Mouse (Mus musculus) neural tube, embryonic 12.5 days (tissue): ENCODE data around the gene Kifc1. TPM values are rescaled to one million over a fixed set of nuclear protein-coding genes. Genes with fewer than 3 reads are reported as not detected.

Experiments used
- ATAC-seq: fragments of 200-750 bp; cut with Nextera tagmentation; 2 replicates; pipeline ENCODE4 v1.8.0; 2017; ENCODE audit warnings: low read depth, mild to moderate bottlenecking, moderate TSS enrichment, moderate library complexity; ENCODE audit not compliant: low FRiP score
- H3K27ac ChIP-seq: fragments of 300-500 bp; sonication (generic); 2 replicates; pipeline ENCODE4 v1.5.1; 2016
- H3K27me3 ChIP-seq: fragments of 300-500 bp; sonication (generic); replicated peaks from 2 replicates; pipeline ENCODE4 v1.6.1; 2016; ENCODE audit warnings: mild to moderate bottlenecking
- H3K36me3 ChIP-seq: fragments of 300-500 bp; sonication (generic); 2 replicates; pipeline ENCODE4 v1.6.1; 2016; ENCODE audit warnings: mild to moderate bottlenecking
- H3K4me1 ChIP-seq: fragments of 300-500 bp; sonication (generic); 2 replicates; pipeline ENCODE4 v1.6.1; 2016
- H3K4me2 ChIP-seq: fragments of 300-500 bp; sonication (generic); replicated peaks from 2 replicates; pipeline ENCODE4 v1.6.1; 2016; ENCODE audit warnings: mild to moderate bottlenecking
- H3K4me3 ChIP-seq: fragments of 300-500 bp; sonication (generic); 2 replicates; pipeline ENCODE4 v1.5.1; 2016
- H3K9ac ChIP-seq: fragments of 300-500 bp; sonication (generic); 2 replicates; pipeline ENCODE4 v1.6.1; 2016; ENCODE audit warnings: mild to moderate bottlenecking
- H3K9me3 ChIP-seq: fragments of 300-500 bp; sonication (generic); 2 replicates; pipeline ENCODE4 v1.6.1; 2016; ENCODE audit warnings: mild to moderate bottlenecking
- WGBS: fragments of 180-500 bp; shearing (Covaris S2); methylation state at CpG from one replicate; pipeline ENCODE4 v1.1.7; 2016; 5-methylcytosine and 5-hydroxymethylcytosine counted together
- polyA plus RNA-seq: library from polyadenylated mRNA; unstranded; fragments of >200 nt; fragmentation: Nextera tagmentation; extraction: Ambion mirVana; gene quantifications from 2 replicates; pipeline ENCODE4 v1.2.1, GENCODE M21; 2016

Kifc1 gene
- polyA plus RNA-seq, 1 experiment from 2014 or later, result 2.6 TPM

DNA sequence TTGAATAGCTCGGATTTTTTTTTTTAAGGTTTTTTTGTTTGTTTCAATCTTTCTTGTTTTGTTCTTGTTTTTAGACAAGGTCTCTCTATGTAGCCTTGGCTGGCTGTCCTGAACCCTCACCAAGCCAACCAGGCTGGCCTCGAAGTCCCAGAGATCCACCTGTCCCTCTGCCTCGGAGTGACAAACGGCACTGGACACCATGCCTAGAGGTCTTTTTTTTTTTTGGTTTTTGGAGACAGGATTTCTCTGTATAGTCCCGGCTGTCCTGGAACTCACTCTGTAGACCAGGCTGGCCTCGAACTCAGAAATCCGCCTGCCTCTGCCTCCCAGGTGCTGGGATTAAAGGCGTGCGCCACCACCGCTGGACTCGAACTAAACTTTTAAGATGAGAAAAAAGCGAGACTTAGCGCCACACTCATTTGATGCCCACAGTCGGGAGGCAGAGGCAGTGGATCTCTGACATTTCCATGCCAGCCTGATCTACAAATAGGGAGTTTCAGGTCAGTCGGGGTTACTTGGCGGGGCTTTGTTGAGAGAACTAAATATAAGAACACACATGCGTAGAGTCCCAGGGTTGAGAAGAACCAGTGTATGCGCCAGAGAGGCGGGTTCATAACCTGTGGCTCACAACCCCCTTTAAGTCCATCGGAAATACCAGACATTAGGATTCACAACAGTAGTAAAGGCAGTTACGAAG lies 37.9 kb upstream of the Kifc1 start:
- 61% methylated on average over 21 of the region's 21 CpGs for WGBS
- Histone ChIP-seq H3K27ac (no peak overlapping the region), H3K4me3 (peak overlapping the region; percentile 82), H3K27me3 (no peaks in the 10 kb centered on the region; the same call in 1 of the 2 replicates), H3K4me1 (peaks cover 21% of the 10 kb centered on the region), H3K9ac (peak overlapping the region; percentile 77), H3K4me2 (peak overlapping the region; percentile 98), H3K36me3 (peaks cover 31% of the 10 kb centered on the region), H3K9me3 (no peaks in the 10 kb centered on the region)
- ATAC-seq, result no peak

DNA sequence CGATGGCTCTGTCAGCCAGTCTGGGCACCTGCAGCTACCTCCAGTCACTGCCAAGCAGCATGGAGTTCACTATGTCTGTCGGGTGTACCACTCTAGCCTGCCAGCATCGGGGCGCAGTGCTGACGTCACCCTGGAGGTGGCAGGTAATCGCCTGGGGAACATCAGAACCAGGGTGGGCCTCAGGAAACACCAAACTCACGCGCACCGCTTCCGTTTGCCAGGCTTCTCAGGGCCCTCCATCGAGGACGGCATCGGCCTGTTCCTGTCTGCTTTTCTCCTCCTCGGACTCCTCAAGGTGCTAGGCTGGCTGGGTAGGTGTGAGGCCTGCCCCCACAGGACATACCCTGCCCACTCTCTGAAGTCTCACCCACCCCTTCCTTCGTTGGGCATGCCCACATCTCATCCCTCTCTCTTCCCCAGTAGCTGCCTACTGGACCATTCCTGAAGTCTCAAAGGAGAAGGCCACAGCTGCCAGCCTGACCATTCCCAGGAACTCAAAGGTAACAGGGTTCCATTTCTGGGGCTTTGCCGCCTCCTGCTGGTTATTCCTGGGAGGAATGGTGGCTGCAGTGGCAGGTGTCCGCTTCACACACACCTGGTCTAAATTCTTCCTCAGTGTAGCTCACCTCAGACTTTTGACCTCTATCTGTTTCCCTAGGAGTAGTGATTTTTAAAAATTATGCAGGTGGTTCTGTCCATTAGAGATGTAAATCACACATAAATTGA lies 35.9 kb upstream of the Kifc1 start:
- WGBS, result 79% methylated on average over 17 of the region's 17 CpGs
- Histone ChIP-seq H3K4me2 (no peak overlapping the region), H3K36me3 (peaks cover 14% of the 10 kb centered on the region; the same call in 1 of the 2 replicates), H3K4me1 (peaks cover 18% of the 10 kb centered on the region), H3K27me3 (no peaks in the 10 kb centered on the region; the same call in 1 of the 2 replicates), H3K9ac (no peak overlapping the region), H3K27ac (no peak overlapping the region), H3K4me3 (no peak overlapping the region), H3K9me3 (no peaks in the 10 kb centered on the region)
- no peak for ATAC-seq

GRCm38 (mm10) chr17:33925406-33926116 lies 35.1 kb upstream of the Kifc1 start:
- no peaks in the 10 kb centered on the region for H3K27me3 ChIP-seq
- no peak overlapping the region for H3K27ac ChIP-seq
- no peak overlapping the region for H3K4me2 ChIP-seq
- no peak overlapping the region for H3K4me3 ChIP-seq
- WGBS, result 81% methylated on average over 21 of the region's 21 CpGs
- H3K9me3 ChIP-seq, result no peaks in the 10 kb centered on the region
- H3K9ac ChIP-seq, result no peak overlapping the region
- H3K4me1 ChIP-seq, result peaks cover 10% of the 10 kb centered on the region
- H3K36me3 ChIP-seq, result peaks cover 14% of the 10 kb centered on the region; the same call in 1 of the 2 replicates
- no peak for ATAC-seq

DNA sequence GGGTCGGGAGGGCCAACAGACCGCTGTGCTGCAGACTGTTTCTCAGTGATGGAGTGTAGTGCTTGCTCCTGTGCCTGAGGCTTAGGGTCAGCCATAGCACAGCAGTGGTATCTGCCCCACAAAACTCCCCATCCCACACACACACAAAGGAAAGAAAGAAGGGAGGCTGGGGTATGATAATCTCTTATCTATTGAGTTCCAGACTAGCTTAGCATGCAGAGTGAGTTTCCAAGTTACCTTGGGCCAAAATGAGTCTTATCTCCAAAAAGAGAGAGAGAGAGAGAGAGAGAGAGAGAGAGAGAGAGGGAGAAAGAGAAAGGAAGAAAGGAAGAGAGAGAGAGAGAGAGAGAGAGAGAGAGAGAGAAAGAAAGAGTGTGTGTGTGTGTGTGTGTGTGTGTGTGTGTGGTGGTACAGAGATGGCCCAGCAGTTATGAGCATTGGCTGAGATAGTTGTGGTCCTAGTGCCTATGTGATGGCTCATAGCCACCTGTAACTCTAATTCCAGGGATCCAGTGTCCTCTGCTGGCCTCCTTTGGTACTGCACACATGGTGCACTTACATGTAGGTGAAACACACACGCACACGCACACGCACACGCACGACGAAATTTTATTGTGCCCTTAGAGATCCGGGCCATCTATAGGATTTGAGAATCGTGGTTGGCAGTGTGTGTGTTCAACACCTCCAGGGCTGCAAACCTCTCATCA lies 34.3 kb upstream of the Kifc1 start:
- Histone ChIP-seq H3K4me3 (no peak overlapping the region), H3K36me3 (peaks cover 14% of the 10 kb centered on the region; the same call in 1 of the 2 replicates), H3K9me3 (no peaks in the 10 kb centered on the region), H3K4me1 (peaks cover 14% of the 10 kb centered on the region), H3K27ac (no peak overlapping the region), H3K9ac (no peak overlapping the region), H3K4me2 (no peak overlapping the region), H3K27me3 (no peaks in the 10 kb centered on the region)
- WGBS, result 88% methylated on average over 10 of the region's 10 CpGs
- ATAC-seq, result no peak

DNA sequence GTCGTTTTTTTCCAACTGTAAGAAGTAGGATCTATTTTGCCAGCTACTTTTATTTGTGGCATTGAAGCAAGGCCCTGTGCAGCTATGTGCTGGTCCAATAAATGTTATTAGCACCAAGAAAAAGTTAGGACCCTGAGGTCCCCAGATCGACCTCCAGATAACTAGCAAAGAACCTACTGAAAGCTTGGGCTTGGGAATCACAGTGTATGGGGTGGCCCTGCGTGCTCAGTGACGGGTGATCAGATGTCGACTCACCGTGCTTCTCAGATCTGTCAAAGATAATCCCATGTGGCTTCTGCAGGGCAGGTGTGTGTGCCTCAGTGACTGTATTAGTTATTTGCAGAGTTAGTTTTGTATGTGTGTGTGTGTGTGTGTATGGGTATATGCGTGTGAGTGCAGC lies 30.9 kb upstream of the Kifc1 start:
- Histone ChIP-seq H3K4me3 (no peak overlapping the region), H3K4me2 (0 out of 2 replicates have a peak overlapping the region, but pooled peaks have one; percentile 88), H3K4me1 (peaks cover 29% of the 10 kb centered on the region), H3K9me3 (no peaks in the 10 kb centered on the region), H3K27ac (no peak overlapping the region), H3K36me3 (peaks cover 15% of the 10 kb centered on the region; the same call in 1 of the 2 replicates), H3K9ac (no peak overlapping the region), H3K27me3 (no peaks in the 10 kb centered on the region)
- ATAC-seq, result no peak
- 92% methylated on average over 7 of the region's 7 CpGs for WGBS

DNA sequence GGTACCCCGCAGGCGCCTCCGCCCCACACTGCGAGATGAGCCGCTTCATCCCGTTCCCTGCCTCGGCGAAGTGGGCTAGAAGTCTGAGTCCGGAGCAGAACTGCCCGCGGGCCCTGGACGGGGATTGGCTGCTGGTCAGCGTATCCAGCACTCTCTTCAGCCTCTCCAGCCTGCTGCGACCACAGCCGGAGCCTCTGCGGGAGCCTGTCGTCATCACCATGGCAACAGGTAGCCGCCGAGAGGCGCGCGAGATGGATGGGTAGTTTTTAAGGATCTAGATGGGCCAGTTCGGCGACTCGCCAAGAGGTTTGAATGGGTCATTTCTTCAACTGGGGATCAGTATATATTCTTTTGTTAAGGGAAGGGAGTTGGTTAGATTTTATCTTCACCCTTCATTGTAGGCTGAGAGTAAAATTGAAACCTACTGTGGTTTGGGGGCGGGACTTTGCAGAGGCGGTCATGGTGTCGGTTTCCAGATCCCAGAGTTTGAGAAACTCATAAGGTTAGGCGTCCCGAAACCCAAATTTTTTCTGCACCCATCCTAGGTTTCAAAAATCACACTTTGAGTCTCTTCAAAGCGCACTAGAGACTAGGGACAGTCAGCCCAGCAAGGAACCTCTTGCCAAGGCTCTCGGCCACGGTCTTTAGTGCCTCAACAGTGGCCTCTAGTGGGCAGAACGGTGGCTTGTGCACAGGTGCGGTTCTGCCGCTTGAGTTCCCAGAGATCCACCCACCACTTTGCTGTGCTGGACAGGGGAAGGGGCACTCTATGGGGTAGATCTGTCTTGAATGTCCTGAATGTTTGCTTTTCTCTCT lies 30.0 kb upstream of the Kifc1 start:
- ATAC-seq, result peak; percentile 22; the same call in 1 of the 2 replicates
- peaks cover 29% of the 10 kb centered on the region for H3K4me1 ChIP-seq
- H3K4me2 ChIP-seq, result peak overlapping the region; percentile 88
- no peaks in the 10 kb centered on the region for H3K9me3 ChIP-seq
- peak overlapping the region; percentile 67 for H3K9ac ChIP-seq
- 0 out of 2 replicates have a peak overlapping the region, but pooled peaks have one; percentile 27 for H3K27ac ChIP-seq
- no peaks in the 10 kb centered on the region for H3K27me3 ChIP-seq
- peaks cover 8% of the 10 kb centered on the region; the same call in 1 of the 2 replicates for H3K36me3 ChIP-seq
- peak overlapping the region; percentile 49 for H3K4me3 ChIP-seq
- WGBS, result under 1% methylated on average over 36 of the region's 36 CpGs

GRCm38 (mm10) chr17:33919351-33920281 lies 29.2 kb upstream of the Kifc1 start:
- no peak for ATAC-seq
- H3K27me3 ChIP-seq, result no peaks in the 10 kb centered on the region
- H3K9me3 ChIP-seq, result no peaks in the 10 kb centered on the region
- WGBS, result under 1% methylated on average over 52 of the region's 52 CpGs
- peak overlapping the region; percentile 67 for H3K9ac ChIP-seq
- H3K27ac ChIP-seq, result 0 out of 2 replicates have a peak overlapping the region, but pooled peaks have one; percentile 27
- peaks cover 35% of the 10 kb centered on the region for H3K4me1 ChIP-seq
- H3K36me3 ChIP-seq, result peaks cover 10% of the 10 kb centered on the region
- H3K4me3 ChIP-seq, result peak overlapping the region; percentile 49
- H3K4me2 ChIP-seq, result peak overlapping the region; percentile 88

- H3K4me2 ChIP-seq, result peak overlapping the region; percentile 88
- no peak overlapping the region for H3K27ac ChIP-seq
- no peaks in the 10 kb centered on the region for H3K27me3 ChIP-seq
- H3K9me3 ChIP-seq, result no peaks in the 10 kb centered on the region
- WGBS, result 64% methylated on average over 37 of the region's 37 CpGs
- ATAC-seq, result no peak
- H3K4me1 ChIP-seq, result peaks cover 38% of the 10 kb centered on the region
- H3K9ac ChIP-seq, result no peak overlapping the region
- peaks cover 20% of the 10 kb centered on the region for H3K36me3 ChIP-seq
- H3K4me3 ChIP-seq, result no peak overlapping the region
These were observed 28.1 kb upstream of the Kifc1 start for GRCm38 (mm10) chr17:33918293-33919203.

GRCm38 (mm10) chr17:33917656-33918292 lies 27.3 kb upstream of the Kifc1 start:
- no peaks in the 10 kb centered on the region for H3K27me3 ChIP-seq
- no peak overlapping the region for H3K4me3 ChIP-seq
- H3K27ac ChIP-seq, result no peak overlapping the region
- peaks cover 38% of the 10 kb centered on the region for H3K4me1 ChIP-seq
- peaks cover 27% of the 10 kb centered on the region for H3K36me3 ChIP-seq
- H3K9me3 ChIP-seq, result no peaks in the 10 kb centered on the region
- H3K4me2 ChIP-seq, result peak overlapping the region; percentile 88
- 89% methylated on average over 18 of the region's 18 CpGs for WGBS
- no peak for ATAC-seq
- H3K9ac ChIP-seq, result no peak overlapping the region
